Mouse (Mus musculus): ENCODE results near the gene 4921524J17Rik. TPM values are rescaled to one million over a fixed set of nuclear protein-coding genes. Genes with fewer than 3 reads are reported as not detected.

The 4921524J17Rik gene
- polyA plus RNA-seq, 1 experiment from 2014 or later, result 46.5 TPM

DNA sequence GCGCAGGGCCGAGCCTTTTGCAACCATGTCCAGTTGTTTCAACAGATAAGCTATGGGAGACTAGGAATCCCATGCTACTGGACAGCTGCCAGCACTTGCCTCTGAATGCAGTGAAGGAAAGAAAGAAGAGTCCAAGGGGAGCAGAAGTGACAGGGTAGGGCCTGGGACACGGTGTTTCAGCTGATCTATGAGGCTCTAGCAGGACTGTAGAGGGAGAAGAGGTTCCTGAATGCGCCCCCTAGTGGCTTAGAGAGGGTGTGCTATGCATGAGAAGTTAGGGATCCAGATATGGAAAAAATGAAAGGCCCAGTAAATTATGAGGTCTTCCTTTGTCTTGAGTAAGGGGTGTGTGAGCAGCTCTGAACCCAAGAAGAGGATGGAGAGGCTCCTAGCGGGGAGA is 35.1 kb downstream of the 4921524J17Rik start:
- Histone ChIP-seq H3K9me3 (replicated peaks; ENCODE audit: control insufficient read depth, low read length, poor library complexity, severe bottlenecking) (no peaks in the 10 kb centered on the region), H3K36me3 (ENCODE audit: control insufficient read depth, insufficient read depth, low read length) (no peaks in the 10 kb centered on the region), H3K4me3 (ENCODE audit: low read depth, low read length) (no peak overlapping the region), H3K27ac (ENCODE audit: low read length) (no peak overlapping the region), H3K4me2 (ENCODE audit: low read length) (no peak overlapping the region), H3K9ac (ENCODE audit: low read depth, low read length) (no peak overlapping the region), H3K27me3 (ENCODE audit: control insufficient read depth, insufficient read depth, low read depth, low read length) (no peaks in the 10 kb centered on the region), H3K4me1 (ENCODE audit: control insufficient read depth, insufficient read depth, low read length) (no peaks in the 10 kb centered on the region)
- 51% methylated on average over 5 of the region's 5 CpGs for WGBS
- no peak for ATAC-seq

DNA sequence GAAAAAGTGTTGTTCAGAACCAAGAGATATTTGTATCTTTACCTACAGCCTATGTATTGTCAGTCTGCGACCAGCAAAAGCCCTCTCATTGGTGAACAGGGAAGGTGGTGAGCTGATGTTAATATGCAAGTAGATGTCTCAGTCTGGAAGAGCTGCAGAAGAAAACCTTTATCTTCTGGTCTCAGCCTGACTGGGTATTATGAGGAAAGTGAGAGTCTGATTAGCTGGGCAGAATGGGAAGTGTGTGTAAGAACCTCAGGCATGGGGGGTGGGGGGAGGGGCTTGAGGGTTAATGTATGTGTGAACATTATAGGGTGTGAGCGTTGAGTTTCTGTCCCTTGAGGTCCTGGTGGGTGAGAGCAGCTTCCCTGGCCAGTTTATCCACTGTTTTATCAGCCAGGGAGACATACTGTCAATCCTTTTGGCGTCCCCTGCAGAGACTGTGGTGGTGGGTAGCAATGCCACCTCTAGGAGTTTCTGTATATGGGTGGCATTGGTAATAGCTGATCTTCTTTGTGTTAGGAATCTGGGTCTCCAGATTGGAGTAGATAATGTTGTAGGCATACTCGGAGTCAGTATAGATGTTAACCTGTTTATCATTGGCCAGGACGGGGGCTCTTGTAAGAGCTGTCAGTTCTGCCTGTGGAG is 36.1 kb downstream of the 4921524J17Rik start:
- no peaks in the 10 kb centered on the region for H3K27me3 ChIP-seq (ENCODE audit: control insufficient read depth, insufficient read depth, low read depth, low read length)
- H3K4me2 ChIP-seq (ENCODE audit: low read length), result no peak overlapping the region
- H3K9me3 ChIP-seq (replicated peaks; ENCODE audit: control insufficient read depth, low read length, poor library complexity, severe bottlenecking), result no peaks in the 10 kb centered on the region
- H3K4me1 ChIP-seq (ENCODE audit: control insufficient read depth, insufficient read depth, low read length), result no peaks in the 10 kb centered on the region
- 90% methylated on average over 5 of the region's 5 CpGs for WGBS
- no peak overlapping the region for H3K27ac ChIP-seq (ENCODE audit: low read length)
- ATAC-seq, result no peak
- no peak overlapping the region for H3K4me3 ChIP-seq (ENCODE audit: low read depth, low read length)
- no peak overlapping the region for H3K9ac ChIP-seq (ENCODE audit: low read depth, low read length)
- no peaks in the 10 kb centered on the region for H3K36me3 ChIP-seq (ENCODE audit: control insufficient read depth, insufficient read depth, low read length)

DNA sequence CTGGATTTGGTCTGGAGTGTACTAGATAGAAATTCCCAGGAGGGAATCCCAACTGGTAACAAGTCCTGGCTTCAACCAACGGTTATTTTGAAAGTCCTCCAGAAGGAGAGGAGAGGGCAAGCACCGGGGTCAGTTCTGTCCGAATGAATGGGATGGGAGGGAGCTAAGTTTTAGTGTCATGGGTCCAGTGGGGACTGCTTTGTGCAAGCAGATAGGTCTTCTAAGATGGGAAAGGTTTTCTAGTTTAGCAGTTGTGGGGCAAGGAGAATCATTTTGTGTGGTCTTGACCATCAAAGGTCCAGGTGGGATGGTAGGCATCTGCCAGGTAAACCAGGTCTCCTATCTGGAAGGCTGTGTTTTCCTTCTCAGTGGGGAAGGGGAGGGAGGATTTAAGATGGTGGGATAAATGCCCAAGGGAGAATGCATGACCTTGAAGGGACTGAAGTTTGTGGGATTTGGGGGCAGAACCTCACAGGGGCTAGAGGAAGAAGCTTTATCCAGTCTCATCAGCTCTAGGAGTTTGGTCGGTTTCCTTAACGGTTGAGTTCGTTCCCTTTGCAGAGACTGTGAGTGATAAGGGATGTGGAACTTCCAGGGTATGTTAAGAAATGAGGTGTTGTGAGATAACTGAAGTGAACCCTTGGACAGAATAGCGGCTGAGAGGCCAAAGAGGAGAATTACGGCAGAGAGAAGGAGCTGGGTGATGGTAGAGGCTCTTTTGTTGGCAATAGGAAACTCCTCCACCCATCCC is 36.8 kb downstream of the 4921524J17Rik start:
- Histone ChIP-seq H3K9me3 (replicated peaks; ENCODE audit: control insufficient read depth, low read length, poor library complexity, severe bottlenecking) (no peaks in the 10 kb centered on the region), H3K27me3 (ENCODE audit: control insufficient read depth, insufficient read depth, low read depth, low read length) (no peaks in the 10 kb centered on the region), H3K9ac (ENCODE audit: low read depth, low read length) (no peak overlapping the region), H3K36me3 (ENCODE audit: control insufficient read depth, insufficient read depth, low read length) (no peaks in the 10 kb centered on the region), H3K27ac (ENCODE audit: low read length) (no peak overlapping the region), H3K4me3 (ENCODE audit: low read depth, low read length) (no peak overlapping the region), H3K4me2 (ENCODE audit: low read length) (no peak overlapping the region), H3K4me1 (ENCODE audit: control insufficient read depth, insufficient read depth, low read length) (no peaks in the 10 kb centered on the region)
- ATAC-seq, result no peak
- WGBS, result 88% methylated on average over 8 of the region's 8 CpGs

DNA sequence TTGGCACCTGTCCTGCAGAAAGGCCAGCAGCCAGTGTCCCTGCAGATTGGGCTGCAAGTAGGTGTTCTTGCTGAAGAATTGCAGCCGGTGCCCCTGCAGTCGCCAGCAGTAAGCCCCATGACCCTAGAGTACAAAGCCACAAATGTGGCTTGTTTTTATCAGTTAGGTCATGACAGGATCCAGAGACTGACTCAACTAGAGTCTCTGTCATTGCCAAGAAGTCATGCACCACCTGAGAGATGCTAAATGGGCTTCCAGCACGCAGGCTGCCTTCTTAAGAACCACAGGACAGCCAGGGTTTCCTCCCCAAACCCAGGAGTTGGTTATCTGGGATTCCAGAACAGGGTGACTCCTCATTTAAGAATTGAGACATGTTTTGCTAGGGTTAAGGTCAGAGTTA is 37.6 kb downstream of the 4921524J17Rik start:
- H3K4me2 ChIP-seq (ENCODE audit: low read length), result no peak overlapping the region
- H3K9ac ChIP-seq (ENCODE audit: low read depth, low read length), result no peak overlapping the region
- no peaks in the 10 kb centered on the region for H3K27me3 ChIP-seq (ENCODE audit: control insufficient read depth, insufficient read depth, low read depth, low read length)
- no peaks in the 10 kb centered on the region for H3K9me3 ChIP-seq (replicated peaks; ENCODE audit: control insufficient read depth, low read length, poor library complexity, severe bottlenecking)
- H3K36me3 ChIP-seq (ENCODE audit: control insufficient read depth, insufficient read depth, low read length), result no peaks in the 10 kb centered on the region
- WGBS, result 82% methylated on average over 3 of the region's 3 CpGs
- H3K27ac ChIP-seq (ENCODE audit: low read length), result no peak overlapping the region
- no peak for ATAC-seq
- H3K4me3 ChIP-seq (ENCODE audit: low read depth, low read length), result no peak overlapping the region
- H3K4me1 ChIP-seq (ENCODE audit: control insufficient read depth, insufficient read depth, low read length), result no peaks in the 10 kb centered on the region

DNA sequence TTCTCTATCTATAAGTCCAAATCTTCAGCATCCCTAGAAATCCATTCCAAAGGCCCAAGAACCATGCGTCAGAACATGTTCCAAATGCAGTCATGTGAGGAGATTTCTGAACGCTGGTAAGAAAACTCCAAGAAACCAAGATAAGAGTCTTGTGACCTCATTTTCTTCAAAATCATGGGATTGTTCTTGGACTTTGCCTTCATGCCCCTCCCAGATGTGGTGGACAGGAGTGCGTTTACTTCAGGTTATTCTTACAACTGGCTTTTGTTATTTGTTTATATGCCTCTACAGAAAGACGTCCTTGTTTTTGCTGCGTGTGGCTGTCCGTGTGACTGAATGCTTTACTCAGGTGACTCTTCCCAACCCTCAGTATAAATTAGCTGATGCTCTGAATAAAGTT is 39.4 kb downstream of the 4921524J17Rik start:
- WGBS, result 97% methylated on average over 6 of the region's 6 CpGs
- no peak overlapping the region for H3K4me2 ChIP-seq (ENCODE audit: low read length)
- H3K27ac ChIP-seq (ENCODE audit: low read length), result no peak overlapping the region
- H3K27me3 ChIP-seq (ENCODE audit: control insufficient read depth, insufficient read depth, low read depth, low read length), result no peaks in the 10 kb centered on the region
- no peak overlapping the region for H3K4me3 ChIP-seq (ENCODE audit: low read depth, low read length)
- H3K4me1 ChIP-seq (ENCODE audit: control insufficient read depth, insufficient read depth, low read length), result no peaks in the 10 kb centered on the region
- ATAC-seq, result no peak
- H3K36me3 ChIP-seq (ENCODE audit: control insufficient read depth, insufficient read depth, low read length), result no peaks in the 10 kb centered on the region
- no peaks in the 10 kb centered on the region for H3K9me3 ChIP-seq (replicated peaks; ENCODE audit: control insufficient read depth, low read length, poor library complexity, severe bottlenecking)
- H3K9ac ChIP-seq (ENCODE audit: low read depth, low read length), result no peak overlapping the region

DNA sequence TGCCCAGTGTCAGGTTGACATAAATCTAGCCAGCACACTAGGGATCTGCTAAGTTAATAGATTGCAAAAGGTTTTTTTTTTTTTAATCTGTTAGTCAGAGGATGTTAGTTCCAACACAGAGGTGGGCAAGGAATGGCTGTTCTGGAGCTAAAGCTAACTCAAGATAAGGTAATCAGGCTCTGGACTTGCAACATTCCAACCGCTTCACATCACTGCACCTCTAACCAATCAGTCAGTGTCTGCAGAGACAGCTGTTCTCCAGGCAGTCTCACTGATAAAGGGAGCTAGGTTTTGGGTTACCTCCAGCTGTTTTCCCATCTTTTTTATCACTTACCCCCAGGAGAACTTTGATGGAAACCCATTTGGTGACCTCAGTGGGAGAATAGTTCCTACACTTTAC is 41.2 kb downstream of the 4921524J17Rik start:
- no peak for ATAC-seq
- Histone ChIP-seq H3K27me3 (ENCODE audit: control insufficient read depth, insufficient read depth, low read depth, low read length) (no peaks in the 10 kb centered on the region), H3K9me3 (replicated peaks; ENCODE audit: control insufficient read depth, low read length, poor library complexity, severe bottlenecking) (no peaks in the 10 kb centered on the region), H3K36me3 (ENCODE audit: control insufficient read depth, insufficient read depth, low read length) (no peaks in the 10 kb centered on the region), H3K4me3 (ENCODE audit: low read depth, low read length) (no peak overlapping the region), H3K4me2 (ENCODE audit: low read length) (no peak overlapping the region), H3K27ac (ENCODE audit: low read length) (no peak overlapping the region), H3K4me1 (ENCODE audit: control insufficient read depth, insufficient read depth, low read length) (no peaks in the 10 kb centered on the region), H3K9ac (ENCODE audit: low read depth, low read length) (no peak overlapping the region)
- WGBS, result 86% methylated on average over 1 of the region's 1 CpGs

DNA sequence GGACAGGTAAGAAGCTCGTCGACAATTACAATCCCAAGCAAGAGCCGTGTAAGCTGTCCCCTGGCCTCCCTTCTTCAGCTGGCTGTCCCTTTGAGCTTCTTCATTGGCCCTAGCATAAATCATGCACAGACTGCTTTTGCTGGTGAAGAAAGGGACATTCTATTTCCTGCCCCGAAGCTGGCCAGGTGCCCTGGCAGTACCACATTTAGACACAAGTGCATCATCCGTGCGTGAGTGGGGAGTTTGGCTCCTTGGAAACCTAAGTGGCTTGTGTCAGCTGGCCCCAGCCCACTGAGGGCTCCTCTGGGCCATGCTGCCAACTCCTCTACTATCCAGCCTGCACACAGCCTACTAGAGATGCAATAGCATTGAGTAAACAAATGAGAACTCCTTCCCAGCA is 46.4 kb downstream of the 4921524J17Rik start, which contains the start of gene Mylk3:
Gene Mylk3, minus strand, starts transcription at position 141 of the 400 bp plus-strand sequence.
- Histone ChIP-seq H3K27me3 (ENCODE audit: control insufficient read depth, insufficient read depth, low read depth, low read length) (no peaks in the 10 kb centered on the region), H3K4me3 (ENCODE audit: low read depth, low read length) (no peak within 1 kb of the TSS), H3K4me2 (ENCODE audit: low read length) (no peak within 1 kb of the TSS), H3K27ac (ENCODE audit: low read length) (no peak within 1 kb of the TSS), H3K4me1 (ENCODE audit: control insufficient read depth, insufficient read depth, low read length) (no peaks in the 10 kb centered on the region), H3K9ac (ENCODE audit: low read depth, low read length) (no peak within 1 kb of the TSS), H3K9me3 (replicated peaks; ENCODE audit: control insufficient read depth, low read length, poor library complexity, severe bottlenecking) (no peaks in the 10 kb centered on the region), H3K36me3 (ENCODE audit: control insufficient read depth, insufficient read depth, low read length) (no peaks in the 10 kb centered on the region)
- ATAC-seq, result no peak
- WGBS, result 80% methylated on average over 6 of the region's 6 CpGs

DNA sequence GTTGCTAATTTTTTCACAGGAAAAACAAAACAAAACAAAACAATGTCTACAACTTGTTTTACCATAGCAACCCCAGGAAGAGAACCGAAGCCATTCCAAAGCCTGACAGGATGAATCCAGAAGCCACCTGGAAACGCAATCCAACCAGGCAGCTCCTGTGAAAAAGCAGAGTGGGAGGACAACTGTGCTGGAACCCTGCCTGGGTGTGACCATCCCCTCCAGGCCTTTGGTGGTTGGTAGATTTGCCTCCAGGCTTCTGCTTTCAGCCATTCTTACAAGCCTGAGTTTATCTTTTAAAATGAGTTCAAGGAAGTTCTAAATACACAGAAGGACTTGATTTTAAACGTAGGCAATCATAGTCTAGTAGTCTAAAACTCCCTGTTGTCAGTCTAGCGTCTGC is 50.7 kb downstream of the 4921524J17Rik start:
- Histone ChIP-seq H3K9ac (ENCODE audit: low read depth, low read length) (no peak overlapping the region), H3K27me3 (ENCODE audit: control insufficient read depth, insufficient read depth, low read depth, low read length) (no peaks in the 10 kb centered on the region), H3K4me2 (ENCODE audit: low read length) (no peak overlapping the region), H3K4me3 (ENCODE audit: low read depth, low read length) (no peak overlapping the region), H3K27ac (ENCODE audit: low read length) (no peak overlapping the region), H3K9me3 (replicated peaks; ENCODE audit: control insufficient read depth, low read length, poor library complexity, severe bottlenecking) (no peaks in the 10 kb centered on the region), H3K36me3 (ENCODE audit: control insufficient read depth, insufficient read depth, low read length) (no peaks in the 10 kb centered on the region), H3K4me1 (ENCODE audit: control insufficient read depth, insufficient read depth, low read length) (no peaks in the 10 kb centered on the region)
- ATAC-seq, result no peak
- WGBS, result 79% methylated on average over 4 of the region's 4 CpGs

DNA sequence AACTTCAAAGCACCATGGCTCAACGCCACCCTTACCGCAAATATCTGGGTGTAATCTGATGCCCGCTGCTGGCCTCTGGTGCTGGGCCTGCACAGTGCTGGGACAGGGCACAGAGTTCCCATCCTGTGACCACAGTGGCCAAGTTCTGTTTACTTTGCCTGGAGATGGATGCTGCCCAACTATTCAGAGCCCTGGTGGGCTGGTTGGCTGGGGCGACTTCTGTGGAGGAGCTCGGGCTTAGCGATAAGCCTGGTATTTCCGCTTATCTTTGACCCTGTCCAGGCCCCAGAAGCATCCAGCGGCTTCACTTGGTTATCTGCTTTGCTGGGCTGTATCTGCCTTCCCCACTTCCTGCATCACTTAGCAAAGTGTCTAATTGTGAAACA is 51.8 kb downstream of the 4921524J17Rik start:
- 87% methylated on average over 8 of the region's 8 CpGs for WGBS
- Histone ChIP-seq H3K4me2 (ENCODE audit: low read length) (no peak overlapping the region), H3K27me3 (ENCODE audit: control insufficient read depth, insufficient read depth, low read depth, low read length) (no peaks in the 10 kb centered on the region), H3K9me3 (replicated peaks; ENCODE audit: control insufficient read depth, low read length, poor library complexity, severe bottlenecking) (no peaks in the 10 kb centered on the region), H3K4me1 (ENCODE audit: control insufficient read depth, insufficient read depth, low read length) (no peaks in the 10 kb centered on the region), H3K9ac (ENCODE audit: low read depth, low read length) (no peak overlapping the region), H3K36me3 (ENCODE audit: control insufficient read depth, insufficient read depth, low read length) (no peaks in the 10 kb centered on the region), H3K4me3 (ENCODE audit: low read depth, low read length) (no peak overlapping the region), H3K27ac (ENCODE audit: low read length) (no peak overlapping the region)
- no peak for ATAC-seq
